Mouse (Mus musculus) midbrain, embryonic 14.5 days (tissue): ENCODE results near the gene Zfp62. TPM values are rescaled to one million over a fixed set of nuclear protein-coding genes. Genes with fewer than 3 reads are reported as not detected.

Experiments
- ATAC-seq: fragments of 200-750 bp; cut with Nextera tagmentation; 2 replicates; pipeline ENCODE4 v1.8.0; 2017; ENCODE audit warnings: moderate number of reproducible peaks, moderate library complexity; ENCODE audit not compliant: low FRiP score, low TSS enrichment
- DNase-seq: peaks from one replicate; pipeline ENCODE4 v3.0.0-alpha.2; 2015
- H3K27ac ChIP-seq: fragments of 300-500 bp; sonication (generic); replicated peaks from 2 replicates; pipeline ENCODE4 v1.5.1; 2014; ENCODE audit warnings: mild to moderate bottlenecking, low read depth, low read length, moderate library complexity
- H3K27me3 ChIP-seq: fragments of 300-500 bp; sonication (generic); 2 replicates; pipeline ENCODE4 v1.6.1; 2014; ENCODE audit warnings: low read length, control low read depth, mixed read lengths; ENCODE audit not compliant: control insufficient read depth, insufficient read depth
- H3K36me3 ChIP-seq: fragments of 300-500 bp; sonication (generic); 2 replicates; pipeline ENCODE4 v1.6.1; 2014; ENCODE audit warnings: low read length, control low read depth; ENCODE audit not compliant: control insufficient read depth, insufficient read depth
- H3K4me1 ChIP-seq: fragments of 300-500 bp; sonication (generic); 2 replicates; pipeline ENCODE4 v1.6.1; 2014; ENCODE audit warnings: mild to moderate bottlenecking, antibody characterized with exemption, low read length, control low read depth; ENCODE audit not compliant: control insufficient read depth, insufficient read depth
- H3K4me2 ChIP-seq: fragments of 300-500 bp; sonication (generic); 2 replicates; pipeline ENCODE4 v1.6.1; 2014; ENCODE audit warnings: mild to moderate bottlenecking, low read length, moderate library complexity
- H3K4me3 ChIP-seq: fragments of 300-500 bp; sonication (generic); replicated peaks from 2 replicates; pipeline ENCODE4 v1.5.1; 2014; ENCODE audit warnings: low read depth, low read length
- H3K9ac ChIP-seq: fragments of 300-500 bp; sonication (generic); replicated peaks from 2 replicates; pipeline ENCODE4 v1.6.1; 2014; ENCODE audit warnings: mild to moderate bottlenecking, low read length, moderate library complexity
- H3K9me3 ChIP-seq: fragments of 300-500 bp; sonication (generic); 2 replicates; pipeline ENCODE4 v1.6.1; 2016; ENCODE audit warnings: low read length, control low read depth, mixed read lengths; ENCODE audit not compliant: control insufficient read depth
- WGBS: fragments of 180-500 bp; shearing (Covaris S2); extraction: QIAGEN DNeasy Blood & Tissue Kit; methylation state at CpG from one replicate; pipeline ENCODE4 v1.1.7; 2014; 5-methylcytosine and 5-hydroxymethylcytosine counted together
- polyA plus RNA-seq: library from polyadenylated mRNA; unstranded; fragments of >200 nt; fragmentation: Nextera tagmentation; extraction: Ambion mirVana; gene quantifications from 2 replicates; pipeline ENCODE4 v1.2.1, GENCODE M21; 2014

Zfp62 gene
- polyA plus RNA-seq, 1 experiment from 2014 or later: 61.7 TPM

- Histone ChIP-seq H3K27ac (no peak overlapping the region), H3K36me3 (no peaks in the 10 kb centered on the region; the same call in 1 of the 2 replicates), H3K9ac (no peak overlapping the region), H3K4me3 (no peak overlapping the region), H3K4me1 (no peaks in the 10 kb centered on the region), H3K27me3 (no peaks in the 10 kb centered on the region), H3K9me3 (no peaks in the 10 kb centered on the region), H3K4me2 (no peak overlapping the region)
- ATAC-seq (no peak), DNase-seq (no peak)
- 69% methylated on average over 1 of the region's 1 CpGs for WGBS
Observed at GRCm38 (mm10) chr11:49224455-49224854, 21.4 kb downstream of the Zfp62 start.

- H3K9me3 ChIP-seq: no peaks in the 10 kb centered on the region
- WGBS: 80% methylated on average over 3 of the region's 3 CpGs
- no peaks in the 10 kb centered on the region for H3K36me3 ChIP-seq
- DNase-seq: no peak
- H3K27me3 ChIP-seq: no peaks in the 10 kb centered on the region
- H3K9ac ChIP-seq: no peak overlapping the region
- H3K27ac ChIP-seq: no peak overlapping the region
- no peak overlapping the region for H3K4me2 ChIP-seq
- no peak overlapping the region for H3K4me3 ChIP-seq
- H3K4me1 ChIP-seq: no peaks in the 10 kb centered on the region
- no peak for ATAC-seq
Observed at GRCm38 (mm10) chr11:49232781-49233180, 29.7 kb downstream of the Zfp62 start.

DNA sequence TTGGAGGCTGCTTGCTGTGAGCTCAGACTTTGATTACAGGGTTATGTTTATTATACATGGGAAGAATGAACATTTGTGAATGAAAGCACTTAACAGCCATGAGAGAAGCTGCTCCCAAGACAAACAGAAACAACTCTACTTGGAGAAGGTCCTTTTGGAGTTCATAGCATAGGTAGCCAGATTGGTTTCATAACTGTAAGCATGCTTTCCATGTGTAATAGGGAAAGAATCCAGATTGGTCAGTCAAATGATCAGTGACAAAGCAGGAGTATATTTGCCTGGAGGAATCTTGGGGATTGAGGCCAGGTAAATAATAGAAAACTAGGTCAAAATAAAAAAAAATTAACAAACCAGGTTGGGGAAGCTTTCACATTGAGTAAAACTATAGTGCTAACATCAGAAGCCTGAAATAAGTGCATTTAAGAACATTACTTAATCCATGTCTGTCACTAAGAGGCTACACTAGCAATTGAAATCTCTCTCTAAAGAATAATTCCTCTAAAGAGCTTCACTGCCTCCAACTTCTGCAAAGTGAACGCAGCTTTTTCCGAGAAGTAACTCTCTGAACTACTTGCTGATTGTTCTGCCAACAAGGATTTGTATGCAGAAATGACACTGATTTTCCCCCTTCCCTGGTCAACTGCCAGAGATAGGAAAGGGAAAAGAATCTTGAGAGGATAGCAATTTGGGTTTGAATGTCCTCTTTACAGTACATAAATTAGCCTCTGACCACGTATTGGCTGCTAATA is 32.5 kb downstream of the Zfp62 start:
- no peak for DNase-seq
- WGBS: 74% methylated on average over 3 of the region's 3 CpGs

GRCm38 (mm10) chr11:49236891-49237290 is 33.8 kb downstream of the Zfp62 start:
- H3K4me2 ChIP-seq: no peak overlapping the region
- WGBS: 75% methylated on average over 1 of the region's 1 CpGs
- H3K27me3 ChIP-seq: no peaks in the 10 kb centered on the region
- H3K9me3 ChIP-seq: no peaks in the 10 kb centered on the region
- H3K4me1 ChIP-seq: no peaks in the 10 kb centered on the region
- no peak for DNase-seq
- no peaks in the 10 kb centered on the region for H3K36me3 ChIP-seq
- no peak overlapping the region for H3K27ac ChIP-seq
- no peak for ATAC-seq
- H3K9ac ChIP-seq: no peak overlapping the region
- H3K4me3 ChIP-seq: no peak overlapping the region

More for the DNA sequence above, 32.5 kb downstream of the Zfp62 start:
- H3K36me3 ChIP-seq: no peaks in the 10 kb centered on the region
- no peak overlapping the region for H3K9ac ChIP-seq
- no peak overlapping the region for H3K27ac ChIP-seq
- H3K4me3 ChIP-seq: no peak overlapping the region
- no peak overlapping the region for H3K4me2 ChIP-seq
- H3K27me3 ChIP-seq: no peaks in the 10 kb centered on the region
- ATAC-seq: no peak
- no peaks in the 10 kb centered on the region for H3K9me3 ChIP-seq
- no peaks in the 10 kb centered on the region for H3K4me1 ChIP-seq

- WGBS: 82% methylated on average over 2 of the region's 2 CpGs
- no peaks in the 10 kb centered on the region for H3K9me3 ChIP-seq
- no peak overlapping the region for H3K4me3 ChIP-seq
- DNase-seq: no peak
- H3K4me1 ChIP-seq: no peaks in the 10 kb centered on the region
- H3K4me2 ChIP-seq: no peak overlapping the region
- no peak for ATAC-seq
- no peaks in the 10 kb centered on the region for H3K27me3 ChIP-seq
- no peak overlapping the region for H3K9ac ChIP-seq
- H3K27ac ChIP-seq: no peak overlapping the region
- H3K36me3 ChIP-seq: no peaks in the 10 kb centered on the region
Observed at GRCm38 (mm10) chr11:49237532-49237931, 34.4 kb downstream of the Zfp62 start.

DNA sequence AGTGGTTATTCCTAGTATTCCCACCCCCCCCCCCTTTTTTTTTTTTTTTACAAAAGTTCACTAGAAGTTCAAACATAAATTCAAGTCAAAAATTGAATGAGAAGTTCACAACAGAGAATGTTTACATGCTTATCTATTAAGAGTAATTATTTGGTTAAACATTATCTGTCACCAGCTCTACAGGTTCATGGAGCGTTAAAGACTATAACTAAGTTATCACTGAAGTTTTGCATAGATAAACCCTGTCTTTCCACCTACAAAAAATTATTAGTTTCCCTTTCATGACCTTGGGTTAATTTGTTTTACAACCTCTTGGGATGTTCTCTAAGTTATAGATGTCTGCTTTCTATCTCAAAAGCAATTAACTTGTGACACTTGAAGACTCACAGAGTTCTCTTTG is 37.2 kb downstream of the Zfp62 start:
- no peaks in the 10 kb centered on the region for H3K27me3 ChIP-seq
- DNase-seq (no peak), ATAC-seq (no peak)
- no peak overlapping the region for H3K4me2 ChIP-seq
- H3K9ac ChIP-seq: no peak overlapping the region
- H3K4me1 ChIP-seq: peaks cover 12% of the 10 kb centered on the region
- WGBS: 96% methylated on average over 1 of the region's 1 CpGs
- H3K9me3 ChIP-seq: no peaks in the 10 kb centered on the region
- no peak overlapping the region for H3K4me3 ChIP-seq
- no peak overlapping the region for H3K27ac ChIP-seq
- H3K36me3 ChIP-seq: no peaks in the 10 kb centered on the region

DNA sequence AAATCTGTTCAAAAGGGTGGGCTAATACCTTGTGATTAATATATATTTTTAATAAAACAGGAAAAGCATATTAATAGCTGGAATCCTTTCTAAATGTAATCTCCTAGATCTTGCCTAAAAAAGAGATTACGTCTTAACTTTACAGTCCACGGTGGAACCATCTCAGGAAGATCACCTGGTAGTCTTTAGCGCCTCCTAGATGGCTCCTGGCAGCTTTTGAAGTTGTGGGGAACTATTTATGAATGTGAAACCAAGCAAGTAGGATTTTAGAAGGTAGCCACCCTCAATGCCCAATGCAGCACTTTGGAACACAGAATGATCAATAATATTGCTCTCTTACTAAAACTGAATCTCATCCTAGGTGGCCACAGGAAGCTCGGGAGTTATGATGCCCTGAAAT is 37.8 kb downstream of the Zfp62 start:
- Histone ChIP-seq H3K36me3 (no peaks in the 10 kb centered on the region), H3K27me3 (no peaks in the 10 kb centered on the region), H3K4me3 (no peak overlapping the region), H3K27ac (no peak overlapping the region), H3K4me1 (peaks cover 12% of the 10 kb centered on the region), H3K9me3 (no peaks in the 10 kb centered on the region), H3K9ac (no peak overlapping the region), H3K4me2 (no peak overlapping the region)
- DNase-seq (no peak), ATAC-seq (no peak)
- WGBS: 84% methylated on average over 4 of the region's 4 CpGs

DNA sequence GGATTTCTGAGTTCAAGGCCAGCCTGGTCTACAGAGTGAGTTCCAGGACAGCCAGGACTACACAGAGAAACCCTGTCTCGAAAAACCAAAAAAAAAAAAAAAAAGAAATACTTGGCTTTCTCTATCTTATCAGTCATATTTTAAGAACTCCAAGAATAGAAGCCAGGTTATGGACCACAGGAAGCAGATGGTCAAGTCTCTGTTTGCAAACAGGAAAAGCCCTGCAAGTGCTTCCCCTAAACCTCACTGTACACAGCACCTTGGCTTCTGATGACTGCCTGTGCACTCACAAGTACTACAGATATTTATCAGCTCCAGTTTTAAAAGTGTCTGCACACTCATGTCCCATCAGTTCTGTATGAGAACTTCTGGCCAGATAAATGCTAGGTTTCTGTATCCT is 38.4 kb downstream of the Zfp62 start:
- WGBS: 70% methylated on average over 1 of the region's 1 CpGs
- Histone ChIP-seq H3K9ac (no peak overlapping the region), H3K27me3 (no peaks in the 10 kb centered on the region), H3K36me3 (no peaks in the 10 kb centered on the region), H3K4me2 (no peak overlapping the region), H3K9me3 (no peaks in the 10 kb centered on the region), H3K4me1 (peaks cover 12% of the 10 kb centered on the region), H3K27ac (no peak overlapping the region), H3K4me3 (no peak overlapping the region)
- ATAC-seq: no peak
- DNase-seq: no peak

DNA sequence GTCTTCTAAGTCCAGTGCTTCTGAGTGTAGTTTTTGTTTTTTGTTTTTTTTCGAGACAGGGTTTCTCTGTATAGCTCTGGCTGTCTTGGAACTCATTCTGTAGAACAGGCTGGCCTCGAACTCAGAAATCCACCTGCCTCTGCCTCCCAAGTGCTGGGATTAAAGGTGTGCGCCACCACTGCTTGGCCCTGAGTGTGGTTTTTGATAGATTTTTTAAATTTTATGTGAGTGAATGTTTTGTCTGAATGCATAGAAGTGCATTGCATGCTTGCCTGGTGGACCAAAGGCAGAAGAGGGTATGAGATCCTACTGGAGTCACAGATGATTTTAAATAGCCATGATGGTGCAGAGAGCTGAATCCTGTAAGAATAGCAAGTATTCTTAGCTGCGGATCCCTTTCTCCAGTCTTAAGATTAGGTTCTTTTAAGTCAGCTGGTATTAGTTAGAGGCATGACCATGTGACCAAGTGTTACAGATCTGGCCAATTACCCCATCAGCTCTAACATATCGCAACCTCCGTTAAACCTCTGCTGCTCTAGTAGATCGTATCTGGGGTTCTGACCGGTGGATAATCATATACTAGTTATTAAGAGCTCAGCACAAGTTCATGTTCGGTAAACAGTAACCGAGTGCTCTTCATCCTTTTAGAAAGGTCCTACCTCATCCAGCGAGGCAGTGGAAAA is 40.0 kb downstream of the Zfp62 start:
- DNase-seq (no peak), ATAC-seq (peak; percentile 11; the same call in 1 of the 2 replicates)
- H3K4me3 ChIP-seq: peak overlapping the region; percentile 65
- WGBS: 21% methylated on average over 11 of the region's 11 CpGs
- H3K36me3 ChIP-seq: no peaks in the 10 kb centered on the region
- peak overlapping the region; percentile 59 for H3K4me2 ChIP-seq
- peak overlapping the region; percentile 71; the same call in 1 of the 2 replicates for H3K9ac ChIP-seq
- no peaks in the 10 kb centered on the region for H3K27me3 ChIP-seq
- H3K9me3 ChIP-seq: no peaks in the 10 kb centered on the region
- peaks cover 12% of the 10 kb centered on the region for H3K4me1 ChIP-seq
- H3K27ac ChIP-seq: peak overlapping the region; percentile 93
